Mouse (Mus musculus): ENCODE measurements at regions not wholly inside any gene's neighbourhood (a gene's known extent, or its start where the extent isn't known, plus 50 kb on each side); places are given as distances from the start of the nearest gene placed in this dataset.
"Not testable (repeated sequence)": the region's sequence is repeated elsewhere in the genome, so short reads cannot be mapped to it uniquely, and the experiment has no call there.

DNA sequence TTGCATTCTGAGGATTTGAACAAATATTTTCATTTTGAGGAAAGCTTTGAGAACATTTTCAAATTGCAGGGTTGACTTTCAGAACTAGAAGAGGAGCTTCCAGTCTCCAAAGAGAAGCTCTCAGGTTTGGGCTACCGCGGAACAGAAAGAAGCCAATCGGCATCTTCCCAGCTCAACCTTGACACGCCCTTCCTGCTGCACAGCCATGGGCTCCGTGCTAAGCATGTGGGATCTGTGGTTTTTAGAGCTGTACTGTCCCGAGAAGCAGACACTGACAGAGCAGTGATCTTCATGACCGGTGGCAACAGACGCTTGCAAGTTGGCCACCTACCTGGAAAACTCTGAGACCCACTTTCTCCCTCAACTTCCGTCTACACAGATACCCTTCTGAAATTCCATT, 85.4 kb upstream of the Gm12728 start:
- H3K9ac ChIP-seq (ENCODE audit: low read length): no peak overlapping the region
- ATAC-seq (replicated peaks; ENCODE audit: low FRiP score, low TSS enrichment, low read depth): no peak
- H3K4me1 ChIP-seq (replicated peaks; ENCODE audit: control insufficient read depth, insufficient read depth, low read length): no peaks in the 10 kb centered on the region; the same call in 1 of the 2 replicates
- no peak overlapping the region for H3K27ac ChIP-seq (ENCODE audit: low read depth)
- no peak for DNase-seq (ENCODE audit: low spot score)
- no peaks in the 10 kb centered on the region for H3K36me3 ChIP-seq (ENCODE audit: control insufficient read depth, insufficient read depth, low read length)
- no peak overlapping the region for H3K4me2 ChIP-seq (ENCODE audit: low read length)
- H3K27me3 ChIP-seq (replicated peaks; ENCODE audit: control insufficient read depth, insufficient read depth, low read length): no peaks in the 10 kb centered on the region
- H3K4me3 ChIP-seq (ENCODE audit: low read depth, low read length): no peak overlapping the region
- H3K9me3 ChIP-seq (ENCODE audit: control insufficient read depth, low read length): no peaks in the 10 kb centered on the region
- 83% methylated on average over 9 of the region's 9 CpGs for WGBS

GRCm38 (mm10) chr4:105705996-105706395, 83.7 kb upstream of the Gm12728 start:
- H3K4me2 ChIP-seq (ENCODE audit: low read length): no peak overlapping the region
- WGBS: 48% methylated on average over 6 of the region's 6 CpGs
- no peak overlapping the region for H3K4me3 ChIP-seq (ENCODE audit: low read depth, low read length)
- no peak overlapping the region for H3K27ac ChIP-seq (ENCODE audit: low read depth)
- no peaks in the 10 kb centered on the region for H3K27me3 ChIP-seq (replicated peaks; ENCODE audit: control insufficient read depth, insufficient read depth, low read length)
- no peak for ATAC-seq (replicated peaks; ENCODE audit: low FRiP score, low TSS enrichment, low read depth)
- no peak overlapping the region for H3K9ac ChIP-seq (ENCODE audit: low read length)
- H3K9me3 ChIP-seq (ENCODE audit: control insufficient read depth, low read length): no peaks in the 10 kb centered on the region
- no peaks in the 10 kb centered on the region for H3K36me3 ChIP-seq (ENCODE audit: control insufficient read depth, insufficient read depth, low read length)
- DNase-seq (ENCODE audit: low spot score): no peak
- no peaks in the 10 kb centered on the region; the same call in 1 of the 2 replicates for H3K4me1 ChIP-seq (replicated peaks; ENCODE audit: control insufficient read depth, insufficient read depth, low read length)

DNA sequence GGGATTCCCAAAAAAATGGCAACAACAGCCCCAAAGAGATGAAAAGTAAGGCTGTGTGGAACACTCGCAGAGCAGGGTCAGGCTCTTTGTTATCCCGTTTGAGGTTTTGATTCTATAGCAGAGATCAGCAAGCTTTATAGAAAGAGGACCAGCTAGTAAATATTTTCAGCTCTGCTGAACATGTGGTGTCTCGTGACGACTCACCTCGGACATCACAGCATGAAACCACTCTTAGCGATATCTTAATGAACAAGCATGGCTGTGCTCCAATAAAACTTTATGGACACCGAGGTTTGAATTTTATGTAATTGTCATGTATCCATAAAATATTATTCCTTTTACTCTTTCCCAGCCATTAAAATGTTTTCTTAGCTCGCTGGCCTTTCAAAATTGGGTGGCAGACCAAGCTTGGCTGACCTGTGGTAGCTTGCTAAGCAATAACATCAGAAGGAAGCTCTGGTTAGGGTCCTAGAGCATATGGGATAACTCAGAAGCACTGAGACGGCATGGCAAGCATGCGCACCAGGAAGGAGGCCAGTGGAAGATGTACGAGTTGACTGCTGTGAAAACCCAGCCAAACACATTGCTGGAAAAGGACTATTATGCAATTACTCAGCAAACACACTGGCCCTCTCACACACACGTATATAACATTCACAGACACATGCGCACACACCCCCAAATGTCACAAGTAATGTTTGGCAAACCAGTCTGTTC, 81.4 kb upstream of the Gm12728 start:
- ATAC-seq (replicated peaks; ENCODE audit: low FRiP score, low TSS enrichment, low read depth) (no peak), DNase-seq (ENCODE audit: low spot score) (no peak)
- Histone ChIP-seq H3K27me3 (replicated peaks; ENCODE audit: control insufficient read depth, insufficient read depth, low read length) (no peaks in the 10 kb centered on the region), H3K4me3 (ENCODE audit: low read depth, low read length) (no peak overlapping the region), H3K36me3 (ENCODE audit: control insufficient read depth, insufficient read depth, low read length) (no peaks in the 10 kb centered on the region), H3K27ac (ENCODE audit: low read depth) (no peak overlapping the region), H3K9me3 (ENCODE audit: control insufficient read depth, low read length) (peaks cover 5% of the 10 kb centered on the region; the same call in 1 of the 2 replicates), H3K4me1 (replicated peaks; ENCODE audit: control insufficient read depth, insufficient read depth, low read length) (no peaks in the 10 kb centered on the region; the same call in 1 of the 2 replicates), H3K4me2 (ENCODE audit: low read length) (no peak overlapping the region), H3K9ac (ENCODE audit: low read length) (no peak overlapping the region)
- WGBS: 71% methylated on average over 13 of the region's 13 CpGs

- Histone ChIP-seq H3K9me3 (ENCODE audit: control insufficient read depth, low read length) (peaks cover 8% of the 10 kb centered on the region; the same call in 1 of the 2 replicates), H3K4me1 (replicated peaks; ENCODE audit: control insufficient read depth, insufficient read depth, low read length) (no peaks in the 10 kb centered on the region), H3K4me2 (ENCODE audit: low read length) (no peak overlapping the region), H3K36me3 (ENCODE audit: control insufficient read depth, insufficient read depth, low read length) (no peaks in the 10 kb centered on the region), H3K27me3 (replicated peaks; ENCODE audit: control insufficient read depth, insufficient read depth, low read length) (no peaks in the 10 kb centered on the region), H3K27ac (ENCODE audit: low read depth) (no peak overlapping the region), H3K4me3 (ENCODE audit: low read depth, low read length) (no peak overlapping the region), H3K9ac (ENCODE audit: low read length) (no peak overlapping the region)
- DNase-seq (ENCODE audit: low spot score) (no peak), ATAC-seq (replicated peaks; ENCODE audit: low FRiP score, low TSS enrichment, low read depth) (no peak)
- WGBS: 91% methylated on average over 6 of the region's 6 CpGs
Observed at GRCm38 (mm10) chr4:105713956-105714355, 75.7 kb upstream of the Gm12728 start.

DNA sequence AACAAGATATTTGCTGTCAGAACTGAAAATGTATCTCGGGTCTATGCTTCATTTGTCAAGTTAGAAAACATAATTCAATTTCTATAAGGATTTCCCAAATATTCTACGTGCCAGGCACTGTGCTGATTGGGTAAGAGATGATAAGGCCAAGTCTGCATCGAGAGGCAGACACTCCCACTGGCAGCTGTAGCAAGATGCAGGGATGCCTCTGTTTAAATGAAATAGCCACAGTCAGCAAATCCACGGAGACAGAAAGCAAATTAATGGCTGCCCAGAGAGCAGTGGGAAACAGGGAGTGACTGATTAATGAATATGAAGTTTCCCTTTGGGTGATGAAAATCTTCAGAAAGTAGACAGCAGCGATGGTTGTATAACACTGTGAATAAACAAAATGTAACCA, 71.6 kb upstream of the Gm12728 start:
- Histone ChIP-seq H3K36me3 (ENCODE audit: control insufficient read depth, insufficient read depth, low read length) (no peaks in the 10 kb centered on the region), H3K4me1 (replicated peaks; ENCODE audit: control insufficient read depth, insufficient read depth, low read length) (no peaks in the 10 kb centered on the region), H3K27me3 (replicated peaks; ENCODE audit: control insufficient read depth, insufficient read depth, low read length) (no peaks in the 10 kb centered on the region), H3K27ac (ENCODE audit: low read depth) (no peak overlapping the region), H3K4me3 (ENCODE audit: low read depth, low read length) (no peak overlapping the region), H3K9ac (ENCODE audit: low read length) (no peak overlapping the region), H3K4me2 (ENCODE audit: low read length) (no peak overlapping the region), H3K9me3 (ENCODE audit: control insufficient read depth, low read length) (peaks cover 8% of the 10 kb centered on the region; the same call in 1 of the 2 replicates)
- 39% methylated on average over 5 of the region's 5 CpGs for WGBS
- ATAC-seq (replicated peaks; ENCODE audit: low FRiP score, low TSS enrichment, low read depth) (no peak), DNase-seq (ENCODE audit: low spot score) (no peak)

DNA sequence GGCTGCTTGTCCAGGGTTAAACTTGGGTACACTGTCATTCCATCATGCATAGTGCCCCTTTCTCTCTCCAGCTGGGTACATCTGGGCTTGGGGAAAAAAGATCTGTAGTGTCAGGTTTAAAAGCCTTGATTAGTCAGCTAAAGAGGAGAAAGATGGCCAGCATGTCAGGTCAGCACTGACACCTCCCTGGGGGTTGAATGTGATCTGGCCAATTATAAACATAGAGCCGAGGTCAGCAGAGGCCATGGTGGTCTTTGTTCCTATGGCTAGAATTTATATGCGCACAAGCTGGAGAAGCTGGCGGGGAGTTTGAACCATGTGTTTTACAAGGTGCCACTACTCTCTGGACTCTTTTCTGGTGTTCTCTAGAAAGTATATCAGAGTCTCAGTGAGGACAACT, 61.0 kb upstream of the Gm12728 start:
- Histone ChIP-seq H3K4me1 (replicated peaks; ENCODE audit: control insufficient read depth, insufficient read depth, low read length) (no peaks in the 10 kb centered on the region), H3K27ac (ENCODE audit: low read depth) (no peak overlapping the region), H3K4me3 (ENCODE audit: low read depth, low read length) (no peak overlapping the region), H3K36me3 (ENCODE audit: control insufficient read depth, insufficient read depth, low read length) (no peaks in the 10 kb centered on the region), H3K9me3 (ENCODE audit: control insufficient read depth, low read length) (no peaks in the 10 kb centered on the region), H3K4me2 (ENCODE audit: low read length) (no peak overlapping the region), H3K27me3 (replicated peaks; ENCODE audit: control insufficient read depth, insufficient read depth, low read length) (no peaks in the 10 kb centered on the region), H3K9ac (ENCODE audit: low read length) (no peak overlapping the region)
- WGBS: 69% methylated on average over 3 of the region's 3 CpGs
- DNase-seq (ENCODE audit: low spot score) (no peak), ATAC-seq (replicated peaks; ENCODE audit: low FRiP score, low TSS enrichment, low read depth) (no peak)

- Histone ChIP-seq H3K4me1 (replicated peaks; ENCODE audit: control insufficient read depth, insufficient read depth, low read length) (no peaks in the 10 kb centered on the region), H3K9me3 (ENCODE audit: control insufficient read depth, low read length) (no peaks in the 10 kb centered on the region), H3K36me3 (ENCODE audit: control insufficient read depth, insufficient read depth, low read length) (no peaks in the 10 kb centered on the region), H3K27me3 (replicated peaks; ENCODE audit: control insufficient read depth, insufficient read depth, low read length) (no peaks in the 10 kb centered on the region), H3K9ac (ENCODE audit: low read length) (no peak overlapping the region), H3K27ac (ENCODE audit: low read depth) (no peak overlapping the region), H3K4me2 (ENCODE audit: low read length) (no peak overlapping the region), H3K4me3 (ENCODE audit: low read depth, low read length) (no peak overlapping the region)
- WGBS: 80% methylated on average over 2 of the region's 2 CpGs
- ATAC-seq (replicated peaks; ENCODE audit: low FRiP score, low TSS enrichment, low read depth): no peak
- no peak for DNase-seq (ENCODE audit: low spot score)
Observed at GRCm38 (mm10) chr4:105730900-105731299, 58.8 kb upstream of the Gm12728 start.

GRCm38 (mm10) chr4:105735116-105735515, 54.6 kb upstream of the Gm12728 start:
- not testable (repeated sequence) for H3K4me3 ChIP-seq (ENCODE audit: low read depth, low read length)

More at GRCm38 (mm10) chr4:105735116-105735515, 54.6 kb upstream of the Gm12728 start:
- not testable (repeated sequence) for H3K4me2 ChIP-seq (ENCODE audit: low read length); H3K27me3 ChIP-seq (replicated peaks; ENCODE audit: control insufficient read depth, insufficient read depth, low read length); H3K9me3 ChIP-seq (ENCODE audit: control insufficient read depth, low read length); H3K36me3 ChIP-seq (ENCODE audit: control insufficient read depth, insufficient read depth, low read length); DNase-seq (ENCODE audit: low spot score); H3K27ac ChIP-seq (ENCODE audit: low read depth); H3K4me1 ChIP-seq (replicated peaks; ENCODE audit: control insufficient read depth, insufficient read depth, low read length); H3K9ac ChIP-seq (ENCODE audit: low read length); ATAC-seq (replicated peaks; ENCODE audit: low FRiP score, low TSS enrichment, low read depth)
- WGBS: 90% methylated on average over 6 of the region's 9 CpGs

Data from intestine, embryonic 14.5 days (tissue).